Mouse (Mus musculus) ES-Bruce4 (cell line): ENCODE measurements around the gene Fam184b. TPM values are rescaled to one million over a fixed set of nuclear protein-coding genes. Genes with fewer than 3 reads are reported as not detected.

ENCODE experiments used
- H3K27ac ChIP-seq: 2 replicates; pipeline ENCODE4 v1.5.1; 2012; ENCODE audit warnings: low read length, inconsistent platforms; ENCODE audit not compliant: insufficient read depth
- H3K27me3 ChIP-seq: 2 replicates; pipeline ENCODE4 v1.6.1; 2012; ENCODE audit warnings: mild to moderate bottlenecking, low read length, inconsistent platforms; ENCODE audit not compliant: control insufficient read depth, poor library complexity, insufficient read depth, severe bottlenecking
- H3K36me3 ChIP-seq: 2 replicates; pipeline ENCODE4 v1.6.1; 2012; ENCODE audit warnings: inconsistent platforms, mild to moderate bottlenecking, low read length, moderate library complexity; ENCODE audit not compliant: control insufficient read depth, poor library complexity, insufficient read depth, severe bottlenecking
- H3K4me1 ChIP-seq: one replicate; pipeline ENCODE4 v1.8.1; 2011; ENCODE audit warnings: low read length; ENCODE audit not compliant: control insufficient read depth, insufficient read depth
- H3K4me3 ChIP-seq: 2 replicates; pipeline ENCODE4 v1.5.1; 2011; ENCODE audit warnings: low read depth, mild to moderate bottlenecking, low read length
- H3K9ac ChIP-seq: 2 replicates; pipeline ENCODE4 v1.6.1; 2012; ENCODE audit warnings: low read depth, mild to moderate bottlenecking, inconsistent platforms; ENCODE audit not compliant: poor library complexity, severe bottlenecking
- H3K9me3 ChIP-seq: replicated peaks from 2 replicates; pipeline ENCODE4 v1.6.1; 2012; ENCODE audit warnings: mild to moderate bottlenecking, low read length, inconsistent platforms; ENCODE audit not compliant: control insufficient read depth, poor library complexity, insufficient read depth, severe bottlenecking
- CTCF ChIP-seq: IDR thresholded peaks from one replicate; pipeline ENCODE4 v1.8.1; 2011; ENCODE audit warnings: low read depth, low read length
- EP300 ChIP-seq: IDR thresholded peaks from 2 replicates; pipeline ENCODE4 v1.6.1; 2011; ENCODE audit warnings: low read depth, low read length; ENCODE audit not compliant: insufficient read depth
- POLR2A ChIP-seq: IDR thresholded peaks from one replicate; pipeline ENCODE4 v1.8.1; 2011; ENCODE audit warnings: low read length; ENCODE audit not compliant: insufficient read depth
- polyA plus RNA-seq: library from polyadenylated mRNA; stranded (reverse); fragments of >200 nt; gene quantifications from 2 replicates; pipeline ENCODE4 v1.2.4, GENCODE M21; 2011; ENCODE audit warnings: low read depth; ENCODE audit not compliant: missing spikeins, insufficient read depth, insufficient read length

Gene Fam184b
- polyA plus RNA-seq, 1 experiment: not detected

DNA sequence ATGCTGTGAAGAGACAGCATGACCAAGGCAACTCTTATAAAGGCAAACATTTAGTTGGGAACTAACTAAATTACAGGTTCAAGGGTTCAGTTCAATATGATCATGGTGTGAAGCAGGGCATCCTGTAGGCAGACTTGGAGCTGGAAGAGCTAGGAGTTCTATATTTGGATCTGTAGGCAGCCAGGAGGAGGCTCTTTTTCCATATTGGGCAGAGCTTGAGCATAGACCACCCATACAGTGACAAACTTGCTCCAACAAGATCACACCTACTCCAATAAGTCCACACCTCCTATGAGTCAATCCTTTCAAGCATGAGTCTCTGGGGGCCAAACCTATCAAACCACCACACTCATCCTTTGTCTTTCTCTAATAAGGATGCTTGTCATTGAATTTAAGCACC, 9.9 kb downstream of the Fam184b start:
- Histone ChIP-seq H3K4me3 (no peak overlapping the region), H3K4me1 (no peaks in the 10 kb centered on the region), H3K27me3 (no peaks in the 10 kb centered on the region), H3K27ac (no peak overlapping the region), H3K9ac (no peak overlapping the region), H3K9me3 (peaks cover 6% of the 10 kb centered on the region; the same call in 1 of the 2 replicates), H3K36me3 (no peaks in the 10 kb centered on the region)
- TF ChIP-seq EP300 (no peak), CTCF (no peak), POLR2A (no peak)

DNA sequence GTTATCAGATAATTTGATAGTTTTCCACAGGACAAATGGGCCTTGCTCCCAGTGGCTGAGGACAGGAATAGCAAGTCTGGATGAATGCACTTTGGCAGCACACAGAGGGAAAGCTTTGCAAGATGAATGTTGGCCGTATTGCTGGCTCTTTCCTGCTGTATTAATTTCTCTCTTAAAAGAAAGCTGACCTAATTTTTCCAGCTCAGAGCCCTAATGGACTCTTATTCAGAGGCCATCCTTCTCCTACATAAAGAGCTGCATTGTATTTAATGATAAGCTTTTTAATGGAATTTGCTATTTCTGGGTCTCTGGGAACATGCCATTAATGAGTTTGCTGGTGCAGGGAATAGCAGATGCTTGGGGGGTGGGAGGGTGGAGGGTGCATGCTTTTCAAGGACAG, 11.6 kb downstream of the Fam184b start:
- H3K4me3 ChIP-seq: no peak overlapping the region

DNA sequence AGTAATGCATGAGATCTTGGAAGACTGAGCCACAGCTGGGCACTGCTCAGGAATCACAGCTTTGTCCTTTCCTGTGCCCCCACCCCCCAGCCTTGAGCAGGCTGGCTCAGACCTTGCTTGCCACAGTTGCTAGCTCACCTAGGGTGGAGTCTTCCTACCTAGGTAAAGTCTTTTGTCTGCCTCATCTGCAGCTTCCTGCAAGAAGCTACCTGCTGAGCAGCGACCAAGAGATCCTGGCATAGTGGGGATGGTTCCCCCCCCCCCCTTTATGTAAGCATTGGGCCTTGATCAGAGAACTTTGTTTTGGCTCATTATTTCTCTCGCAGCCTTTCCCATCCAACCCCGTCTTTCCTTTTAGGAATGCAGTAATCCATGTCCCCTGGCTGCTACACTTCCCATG, 17.9 kb downstream of the Fam184b start:
- Histone ChIP-seq H3K27ac (no peak overlapping the region), H3K9ac (no peak overlapping the region), H3K27me3 (no peaks in the 10 kb centered on the region), H3K9me3 (peaks cover 39% of the 10 kb centered on the region), H3K4me1 (no peaks in the 10 kb centered on the region), H3K36me3 (no peaks in the 10 kb centered on the region), H3K4me3 (no peak overlapping the region)
- no peak for TF ChIP-seq POLR2A
- no peak for TF ChIP-seq CTCF
- TF ChIP-seq EP300: no peak

More for the DNA sequence above, 11.6 kb downstream of the Fam184b start:
- Histone ChIP-seq H3K9me3 (peaks cover 15% of the 10 kb centered on the region), H3K36me3 (no peaks in the 10 kb centered on the region), H3K4me1 (no peaks in the 10 kb centered on the region), H3K27ac (no peak overlapping the region), H3K9ac (no peak overlapping the region), H3K27me3 (no peaks in the 10 kb centered on the region)
- TF ChIP-seq POLR2A (no peak), CTCF (no peak), EP300 (no peak)

DNA sequence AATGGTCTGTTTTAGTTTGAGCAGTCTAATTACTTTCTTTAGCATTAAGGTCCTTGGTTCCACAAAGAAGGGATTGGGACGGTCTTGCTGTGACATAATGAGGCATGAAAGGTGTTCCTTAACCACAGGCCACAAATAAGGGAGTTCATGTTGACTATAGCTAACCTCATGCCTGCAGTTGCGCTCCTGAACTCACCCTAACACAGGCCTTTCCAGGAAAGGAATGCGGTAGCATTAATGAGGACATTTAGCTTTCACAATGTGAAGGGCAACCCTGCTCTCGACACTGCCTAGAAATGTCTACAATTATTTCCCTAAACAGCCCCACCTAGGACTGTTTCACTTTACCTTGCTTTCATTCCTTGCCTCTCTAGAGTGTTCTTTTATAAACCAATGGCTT, 40.4 kb downstream of the Fam184b start:
- Histone ChIP-seq H3K36me3 (no peaks in the 10 kb centered on the region), H3K27ac (no peak overlapping the region), H3K4me1 (no peaks in the 10 kb centered on the region), H3K9ac (no peak overlapping the region), H3K4me3 (no peak overlapping the region), H3K27me3 (no peaks in the 10 kb centered on the region), H3K9me3 (no peaks in the 10 kb centered on the region)
- TF ChIP-seq CTCF (no peak), EP300 (no peak), POLR2A (no peak)

DNA sequence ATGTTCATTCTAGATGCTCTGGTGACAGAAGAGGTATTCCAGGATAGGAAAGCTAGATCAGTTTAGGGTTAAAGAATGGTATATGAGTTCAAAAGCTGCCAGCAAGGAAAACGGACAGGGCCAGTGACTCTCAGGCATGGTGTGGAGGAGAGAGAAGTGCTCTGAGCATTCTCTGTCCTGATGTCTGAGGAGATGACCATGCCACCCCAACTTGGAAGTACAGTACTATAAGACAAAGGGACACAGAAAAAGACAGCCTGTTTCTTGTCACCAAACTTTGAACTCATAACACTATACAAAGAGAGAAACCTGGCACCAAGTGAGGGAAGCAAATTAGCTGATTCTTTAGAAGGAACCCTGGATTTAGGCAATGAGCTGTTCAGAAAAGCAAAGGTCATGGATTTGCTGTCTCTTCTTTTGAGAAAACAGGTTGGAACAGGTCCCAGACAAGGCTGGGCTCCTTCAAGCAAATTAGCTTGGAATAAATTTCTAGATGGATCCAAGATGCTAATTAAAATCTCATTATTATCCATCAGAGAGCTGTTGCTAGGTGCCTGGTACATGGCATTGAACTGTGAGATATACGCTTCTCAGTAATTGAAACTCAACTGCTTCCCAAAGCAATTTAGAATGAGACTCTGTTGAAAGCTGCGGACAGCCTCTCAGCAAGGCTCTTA, 43.9 kb downstream of the Fam184b start:
- no peak overlapping the region for H3K27ac ChIP-seq
- no peaks in the 10 kb centered on the region for H3K9me3 ChIP-seq
- TF ChIP-seq EP300: no peak
- no peak for TF ChIP-seq CTCF
- TF ChIP-seq POLR2A: no peak
- H3K9ac ChIP-seq: no peak overlapping the region
- H3K36me3 ChIP-seq: no peaks in the 10 kb centered on the region
- H3K4me1 ChIP-seq: no peaks in the 10 kb centered on the region
- H3K4me3 ChIP-seq: no peak overlapping the region
- no peaks in the 10 kb centered on the region for H3K27me3 ChIP-seq

DNA sequence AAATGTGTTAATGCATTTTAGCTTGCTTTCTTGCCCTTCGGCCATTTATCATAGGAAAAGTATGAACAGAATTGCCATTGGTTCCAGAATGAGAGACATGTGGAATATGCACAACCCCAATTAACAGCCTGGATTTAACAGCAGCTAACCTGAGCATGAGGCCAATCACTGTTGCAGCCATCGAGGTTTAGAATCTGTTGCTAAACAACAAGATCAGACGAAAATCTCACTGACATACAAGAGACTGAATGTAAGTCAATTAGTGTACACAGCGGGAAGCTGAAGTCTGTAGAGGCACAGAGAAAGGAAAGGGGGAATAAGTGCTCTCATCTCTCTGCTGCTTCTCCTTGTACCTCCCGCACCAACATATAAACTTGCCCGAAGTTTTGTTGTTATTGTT, 46.1 kb downstream of the Fam184b start:
- TF ChIP-seq POLR2A (no peak), EP300 (no peak), CTCF (no peak)
- Histone ChIP-seq H3K27ac (no peak overlapping the region), H3K36me3 (no peaks in the 10 kb centered on the region), H3K27me3 (no peaks in the 10 kb centered on the region), H3K9me3 (no peaks in the 10 kb centered on the region), H3K4me1 (no peaks in the 10 kb centered on the region), H3K9ac (no peak overlapping the region), H3K4me3 (no peak overlapping the region)
